Mouse (Mus musculus) megakaryocyte, adult 5-6 weeks (primary cell): ENCODE results near the gene Cyp2j7. TPM values are rescaled to one million over a fixed set of nuclear protein-coding genes. Genes with fewer than 3 reads are reported as not detected.
"Not testable (repeated sequence)": the region's sequence is repeated elsewhere in the genome, so short reads cannot be mapped to it uniquely, and the experiment has no call there.

ENCODE experiments used
- ATAC-seq: 2 replicates; pipeline ENCODE4 v1.8.0; 2016; ENCODE audit warnings: mild to moderate bottlenecking, inconsistent platforms; ENCODE audit not compliant: poor library complexity, severe bottlenecking
- total RNA-seq, 2 experiments: library from RNA; stranded (forward) in 1 of 2; stranded (reverse) in 1 of 2; fragments of 153-499, 151-499 nt in 1 of 2; fragments of 221-1000, 200-1000 nt in 1 of 2; gene quantifications; 2 replicates each; pipeline versions ENCODE4 v1.2.3 to v1.2.4; 2015 to 2017

Gene Cyp2j7
- total RNA-seq (2015) (not detected in 2 replicates), total RNA-seq (2017) (not detected in 2 replicates)

GRCm38 (mm10) chr4:96236559-96236958 is at the start of gene Cyp2j7:
Gene Cyp2j7, minus strand, starts transcription at chr4:96236659.
- no peak for ATAC-seq

- not testable (repeated sequence) for ATAC-seq
Observed at GRCm38 (mm10) chr4:96276896-96277295, 40.4 kb upstream of the Cyp2j7 start.

- ATAC-seq = no peak
Observed at GRCm38 (mm10) chr4:96273907-96274306, 37.4 kb upstream of the Cyp2j7 start.

GRCm38 (mm10) chr4:96196701-96197100 is 39.8 kb downstream of the Cyp2j7 start:
- ATAC-seq = no peak

- not testable (repeated sequence) for ATAC-seq
Observed at GRCm38 (mm10) chr4:96189321-96189720, 47.1 kb downstream of the Cyp2j7 start.

GRCm38 (mm10) chr4:96188671-96189070 is 47.8 kb downstream of the Cyp2j7 start:
- ATAC-seq = not testable (repeated sequence)

- ATAC-seq = not testable (repeated sequence)
Observed at GRCm38 (mm10) chr4:96188146-96188545, 48.3 kb downstream of the Cyp2j7 start.

- not testable (repeated sequence) for ATAC-seq
Observed at GRCm38 (mm10) chr4:96184716-96185115, 51.7 kb downstream of the Cyp2j7 start.

- ATAC-seq = no peak
Observed at GRCm38 (mm10) chr4:96162839-96163238, 73.6 kb downstream of the Cyp2j7 start.

GRCm38 (mm10) chr4:96161575-96161974 is 74.9 kb downstream of the Cyp2j7 start:
- no peak for ATAC-seq

Other genes with a start within 250 kb of the Cyp2j7 start
- not detected in 2 replicates for gene Cyp2j13, start 159.1 kb downstream of the Cyp2j7 start, total RNA-seq (2015)
- not detected in 2 replicates for gene Cyp2j13, start 159.1 kb downstream of the Cyp2j7 start, total RNA-seq (2017)
- not detected in 2 replicates for gene Cyp2j12, start 95.5 kb downstream of the Cyp2j7 start, total RNA-seq (2015)
- gene Cyp2j12, start 95.5 kb downstream of the Cyp2j7 start, total RNA-seq (2017) = not detected in 2 replicates
- not detected in 2 replicates for gene Cyp2j11, start 112.0 kb upstream of the Cyp2j7 start, total RNA-seq (2015)
- not detected in 2 replicates for gene Cyp2j11, start 112.0 kb upstream of the Cyp2j7 start, total RNA-seq (2017)